Mouse (Mus musculus): ENCODE results near the gene Samd4.

DNA sequence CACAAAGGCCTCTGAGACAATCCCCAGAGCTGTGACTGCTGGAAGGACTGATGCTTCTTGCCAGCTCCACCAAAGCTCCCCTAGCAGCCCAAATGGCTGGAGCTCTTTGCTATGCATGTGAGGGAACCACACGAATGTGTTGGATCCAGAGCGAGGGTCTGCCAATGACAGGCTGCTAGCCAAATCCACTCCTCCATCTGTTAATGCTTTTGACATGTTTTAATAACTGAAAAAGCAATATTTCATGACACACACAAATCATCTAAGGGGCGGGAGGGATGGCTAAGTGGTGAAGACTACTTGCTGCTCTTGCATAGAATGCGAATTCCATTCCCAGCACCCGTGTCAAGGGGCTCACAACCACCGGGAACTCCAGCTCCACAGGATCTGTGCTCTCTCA lies 268.7 kb downstream of the Samd4 start:
- no peak for TF ChIP-seq CTCF (IDR thresholded peaks at IDR 0.05; ENCODE audit: low read depth, low read length)
- no peak for TF ChIP-seq GATA2 (IDR thresholded peaks at IDR 0.05; ENCODE audit: borderline replicate concordance, low read depth, low read length)
- no peak for TF ChIP-seq GATA1 (IDR thresholded peaks at IDR 0.05; ENCODE audit: borderline replicate concordance, low read length)

Measured in G1E (cell line).